Mouse (Mus musculus) MEL (cell line): ENCODE results near the gene Sez6l2. TPM values are rescaled to one million over a fixed set of nuclear protein-coding genes. Genes with fewer than 3 reads are reported as not detected.

Experiments used
- DNase-seq: peaks from one replicate; pipeline ENCODE4 v3.0.0; 2011; ENCODE audit warnings: low read depth, low spot score
- H3K27ac ChIP-seq: 2 replicates; pipeline ENCODE4 v1.5.1; 2012; ENCODE audit warnings: low read depth, mild to moderate bottlenecking, control low read depth, low read length, moderate library complexity; ENCODE audit not compliant: control insufficient read depth
- H3K27me3 ChIP-seq, 2 experiments: fragments of 150-350 bp in 1 of 2; sonication (generic) in 1 of 2; 2 replicates each; pipeline ENCODE4 v1.6.1; 2012; ENCODE audit warnings: low read length in 2 of 2, mild to moderate bottlenecking in 2 of 2, improper control_type of control experiment in 1 of 2, moderate library complexity in 1 of 2; ENCODE audit not compliant: insufficient read depth in 2 of 2, control insufficient read depth in 1 of 2
- H3K36me3 ChIP-seq, 2 experiments: 2 replicates each; pipeline ENCODE4 v1.6.1; 2012 to 2014; ENCODE audit warnings: low read length in 2 of 2, improper control_type of control experiment in 1 of 2, inconsistent platforms in 1 of 2, mild to moderate bottlenecking in 1 of 2; ENCODE audit not compliant: insufficient read depth in 2 of 2, control insufficient read depth in 1 of 2
- H3K4me1 ChIP-seq, 2 experiments: fragments of 150-350 bp in 1 of 2; sonication (generic) in 1 of 2; 2 replicates each; pipeline ENCODE4 v1.6.1; 2012; ENCODE audit warnings: low read length in 2 of 2, improper control_type of control experiment in 1 of 2, mild to moderate bottlenecking in 1 of 2; ENCODE audit not compliant: insufficient read depth in 2 of 2, control insufficient read depth in 1 of 2
- H3K4me3 ChIP-seq, 2 experiments: fragments of 150-350 bp in 1 of 2; sonication (generic) in 1 of 2; 2 replicates each; pipeline ENCODE4 v1.5.1; 2012; ENCODE audit warnings: low read depth in 2 of 2, low read length in 2 of 2, mild to moderate bottlenecking in 2 of 2, moderate library complexity in 2 of 2, control low read depth in 1 of 2, improper control_type of control experiment in 1 of 2; ENCODE audit not compliant: control insufficient read depth in 1 of 2, insufficient read depth in 1 of 2
- H3K79me2 ChIP-seq: 2 replicates; pipeline ENCODE4 v1.6.1; 2012; ENCODE audit warnings: mild to moderate bottlenecking, low read length, moderate library complexity; ENCODE audit not compliant: control insufficient read depth, poor library complexity, insufficient read depth
- H3K9ac ChIP-seq: 2 replicates; pipeline ENCODE4 v1.6.1; 2012; ENCODE audit warnings: low read depth, mild to moderate bottlenecking, control low read depth, low read length, moderate library complexity; ENCODE audit not compliant: control insufficient read depth, poor library complexity, severe bottlenecking
- H3K9me3 ChIP-seq: fragments of 150-350 bp; sonication (generic); replicated peaks from 2 replicates; pipeline ENCODE4 v1.6.1; 2012; ENCODE audit warnings: mild to moderate bottlenecking, low read length, improper control_type of control experiment, moderate library complexity; ENCODE audit not compliant: insufficient read depth
- BHLHE40 ChIP-seq: IDR thresholded peaks from 2 replicates; pipeline ENCODE4 v1.6.1; 2012; ENCODE audit warnings: low read depth, mild to moderate bottlenecking, inconsistent platforms, low read length, improper control_type of control experiment, borderline replicate concordance
- CHD2 ChIP-seq: IDR thresholded peaks from 2 replicates; pipeline ENCODE4 v1.6.1; 2011; ENCODE audit warnings: low read length, improper control_type of control experiment
- CTCF ChIP-seq, 3 experiments: IDR thresholded peaks in 2 of 3; conservative IDR thresholded peaks in 1 of 3; 2 replicates each; pipeline ENCODE4 v1.5.1; 2011 to 2012; ENCODE audit warnings: low read length in 3 of 3, low read depth in 2 of 3, mild to moderate bottlenecking in 2 of 3, improper control_type of control experiment in 1 of 3, inconsistent platforms in 1 of 3, mixed read lengths in 1 of 3, moderate library complexity in 1 of 3; ENCODE audit not compliant: control insufficient read depth in 1 of 3, insufficient read depth in 1 of 3, poor library complexity in 1 of 3, severe bottlenecking in 1 of 3
- E2F4 ChIP-seq: IDR thresholded peaks from 2 replicates; pipeline ENCODE4 v1.6.1; 2011; ENCODE audit warnings: low read depth, low read length, improper control_type of control experiment, borderline replicate concordance
- ELF1 ChIP-seq: IDR thresholded peaks from 2 replicates; pipeline ENCODE4 v1.6.1; 2014; ENCODE audit warnings: low read depth, mild to moderate bottlenecking, inconsistent platforms, low read length, improper control_type of control experiment, moderate library complexity
- EP300 ChIP-seq, 2 experiments: IDR thresholded peaks; 2 replicates each; pipeline ENCODE4 v1.6.1; 2011; ENCODE audit warnings: improper control_type of control experiment in 2 of 2, low read length in 2 of 2, low read depth in 1 of 2, mild to moderate bottlenecking in 1 of 2
- ETS1 ChIP-seq: IDR thresholded peaks from 2 replicates; pipeline ENCODE4 v1.6.1; 2012; ENCODE audit warnings: low read depth, mild to moderate bottlenecking, inconsistent platforms, low read length, improper control_type of control experiment, moderate library complexity
- GABPA ChIP-seq: IDR thresholded peaks from 2 replicates; pipeline ENCODE4 v1.6.1; 2012; ENCODE audit warnings: low read depth, mild to moderate bottlenecking, inconsistent platforms, low read length, improper control_type of control experiment, moderate library complexity
- HCFC1 ChIP-seq: IDR thresholded peaks from 2 replicates; pipeline ENCODE4 v1.6.1; 2012; ENCODE audit warnings: low read depth, mild to moderate bottlenecking, inconsistent platforms, low read length, improper control_type of control experiment, moderate library complexity
- JUND ChIP-seq: IDR thresholded peaks from 2 replicates; pipeline ENCODE4 v1.6.1; 2011; ENCODE audit warnings: low read depth, mild to moderate bottlenecking, improper control_type of control experiment, low read length
- KAT2A ChIP-seq: conservative IDR thresholded peaks from 2 replicates; pipeline ENCODE4 v1.6.1; 2012; ENCODE audit warnings: low read depth, low read length, improper control_type of control experiment, inconsistent platforms
- MAZ ChIP-seq: IDR thresholded peaks from 2 replicates; pipeline ENCODE4 v1.6.1; 2012; ENCODE audit warnings: low read depth, mild to moderate bottlenecking, inconsistent platforms, low read length, improper control_type of control experiment
- MYC ChIP-seq: IDR thresholded peaks from 2 replicates; pipeline ENCODE4 v1.6.1; 2011; ENCODE audit warnings: low read depth, mild to moderate bottlenecking, low read length, improper control_type of control experiment, moderate library complexity
- POLR2A ChIP-seq, 2 experiments: IDR thresholded peaks; 2 replicates each; pipeline ENCODE4 v1.6.1; 2011 to 2012; ENCODE audit warnings: low read length in 2 of 2, mild to moderate bottlenecking in 2 of 2, control low read depth in 1 of 2, improper control_type of control experiment in 1 of 2, low read depth in 1 of 2, moderate library complexity in 1 of 2; ENCODE audit not compliant: control insufficient read depth in 1 of 2, insufficient read depth in 1 of 2, poor library complexity in 1 of 2
- POLR2AphosphoS2 ChIP-seq: IDR thresholded peaks from 2 replicates; pipeline ENCODE4 v1.6.1; 2011; ENCODE audit warnings: low read length, improper control_type of control experiment
- RAD21 ChIP-seq: IDR thresholded peaks from 2 replicates; pipeline ENCODE4 v1.6.1; 2011; ENCODE audit warnings: mild to moderate bottlenecking, low read depth, low read length, improper control_type of control experiment
- SMC3 ChIP-seq: IDR thresholded peaks from 2 replicates; pipeline ENCODE4 v1.6.1; 2011; ENCODE audit warnings: low read depth, low read length, improper control_type of control experiment
- TAL1 ChIP-seq: IDR thresholded peaks from 2 replicates; pipeline ENCODE4 v1.6.1; 2012; ENCODE audit warnings: mild to moderate bottlenecking, inconsistent platforms, low read length, moderate library complexity, mixed read lengths
- TBP ChIP-seq: IDR thresholded peaks from 2 replicates; pipeline ENCODE4 v1.8.0; 2011; ENCODE audit warnings: low read depth, low read length, improper control_type of control experiment
- UBTF ChIP-seq: IDR thresholded peaks from 2 replicates; pipeline ENCODE4 v1.6.1; 2012; ENCODE audit warnings: low read depth, mild to moderate bottlenecking, inconsistent platforms, low read length, improper control_type of control experiment, moderate library complexity, borderline replicate concordance; ENCODE audit not compliant: insufficient read depth
- USF2 ChIP-seq, 2 experiments: IDR thresholded peaks; 2 replicates each; pipeline ENCODE4 v1.6.1; 2011 to 2012; ENCODE audit warnings: improper control_type of control experiment in 2 of 2, low read length in 2 of 2, borderline replicate concordance in 1 of 2, inconsistent platforms in 1 of 2, low read depth in 1 of 2, mild to moderate bottlenecking in 1 of 2; ENCODE audit not compliant: insufficient read depth in 1 of 2
- ZC3H11A ChIP-seq: IDR thresholded peaks from 2 replicates; pipeline ENCODE4 v1.6.1; 2012; ENCODE audit warnings: low read depth, mild to moderate bottlenecking, inconsistent platforms, low read length, improper control_type of control experiment
- polyA plus RNA-seq, 2 experiments: library from polyadenylated mRNA; stranded (reverse) in 1 of 2; unstranded in 1 of 2; fragments of >175 nt in 1 of 2; fragments of >200 nt in 1 of 2; gene quantifications; 2 replicates each; pipeline versions ENCODE4 v1.2.1 to v1.2.4; 2012; ENCODE audit warnings: low replicate concordance in 2 of 2, low read depth in 1 of 2; ENCODE audit not compliant: insufficient read length in 2 of 2, insufficient read depth in 1 of 2, missing spikeins in 1 of 2
- total RNA-seq: library from RNA; depleted of rRNA; stranded (reverse); fragments of 300-350 nt; gene quantifications from 2 replicates; pipeline ENCODE4 v1.2.3, GENCODE M21; 2012

Sez6l2 gene
- total and polyA plus RNA-seq, 3 experiments: 2.0 to 6.1 TPM; not detected in 1

DNA sequence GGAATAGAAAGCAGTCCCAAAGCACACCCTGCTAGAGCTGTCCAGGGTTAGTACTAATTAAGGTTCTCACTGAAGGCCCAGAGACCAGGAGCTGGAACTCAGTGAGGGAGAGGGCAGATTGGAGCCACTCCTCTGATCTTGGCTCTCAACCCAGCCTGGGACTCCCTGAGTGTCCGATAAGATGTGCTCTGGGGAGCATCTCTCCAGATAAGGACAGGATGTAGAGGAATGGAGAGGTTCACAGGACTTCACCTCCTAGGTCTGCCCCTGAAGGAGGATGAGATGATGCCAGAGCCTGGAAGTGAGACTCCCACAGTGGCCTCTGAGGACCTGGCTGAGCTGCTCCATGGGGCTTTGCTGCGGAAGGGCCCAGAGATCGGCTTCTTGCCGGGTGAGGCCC is 1.4 kb downstream of the Sez6l2 start:
- Histone ChIP-seq H3K36me3 (no peaks in the 10 kb centered on the region), H3K79me2 (no peaks in the 10 kb centered on the region), H3K9me3 (no peaks in the 10 kb centered on the region), H3K9ac (no peak overlapping the region), H3K4me1 (peaks cover 0 to 9% of the 10 kb centered on the region in 2 experiments; a peak in 2 of 4 replicates)
- no peak for DNase-seq
- no peak for TF ChIP-seq EP300 (IDR thresholded peaks at IDR 0.05; ENCODE audit: low read depth in 1 of 2, low read length in 2 of 2)
- no peak for TF ChIP-seq POLR2A (IDR thresholded peaks at IDR 0.05; ENCODE audit: control insufficient read depth in 1 of 2, insufficient read depth in 1 of 2, low read depth in 1 of 2, low read length in 2 of 2, poor library complexity in 1 of 2)
- no peak for TF ChIP-seq USF2 (IDR thresholded peaks at IDR 0.05; ENCODE audit: borderline replicate concordance in 1 of 2, insufficient read depth in 1 of 2, low read depth in 1 of 2, low read length in 2 of 2)
- TF ChIP-seq SMC3: no peak
- TF ChIP-seq UBTF: no peak
- TF ChIP-seq TBP: no peak
- TF ChIP-seq, all 39 proteins: peak for 0
- Histone ChIP-seq H3K27me3 (no peaks in the 10 kb centered on the region), H3K27ac (no peak overlapping the region), H3K4me3 (no peak overlapping the region)

DNA sequence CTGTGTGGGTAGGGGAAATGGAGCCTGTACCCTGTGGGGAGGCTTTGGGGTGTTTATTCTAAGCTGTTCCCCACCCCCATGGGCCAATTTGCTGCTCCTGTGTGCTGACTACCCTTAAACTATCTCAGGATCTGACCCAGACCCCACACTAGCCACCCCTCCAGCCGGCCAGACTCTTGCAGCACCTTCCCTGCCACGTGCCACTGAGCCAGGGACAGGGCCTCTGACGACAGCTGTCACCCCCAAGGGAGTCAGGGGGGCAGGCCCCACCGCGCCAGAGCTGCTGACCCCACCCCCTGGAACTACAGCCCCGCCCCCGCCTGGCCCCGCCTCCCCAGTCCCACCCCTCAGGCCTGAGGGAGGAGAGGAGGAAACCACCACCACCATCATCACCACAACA is 2.3 kb downstream of the Sez6l2 start:
- TF ChIP-seq RAD21: no peak
- H3K4me3 ChIP-seq: no peak overlapping the region
- no peaks in the 10 kb centered on the region for H3K9me3 ChIP-seq
- no peaks in the 10 kb centered on the region for H3K36me3 ChIP-seq
- H3K9ac ChIP-seq: no peak overlapping the region
- DNase-seq: no peak
- peaks cover 0 to 9% of the 10 kb centered on the region in 2 experiments; a peak in 2 of 4 replicates for H3K4me1 ChIP-seq
- H3K27ac ChIP-seq: no peak overlapping the region
- H3K27me3 ChIP-seq: no peaks in the 10 kb centered on the region
- H3K79me2 ChIP-seq: no peaks in the 10 kb centered on the region

DNA sequence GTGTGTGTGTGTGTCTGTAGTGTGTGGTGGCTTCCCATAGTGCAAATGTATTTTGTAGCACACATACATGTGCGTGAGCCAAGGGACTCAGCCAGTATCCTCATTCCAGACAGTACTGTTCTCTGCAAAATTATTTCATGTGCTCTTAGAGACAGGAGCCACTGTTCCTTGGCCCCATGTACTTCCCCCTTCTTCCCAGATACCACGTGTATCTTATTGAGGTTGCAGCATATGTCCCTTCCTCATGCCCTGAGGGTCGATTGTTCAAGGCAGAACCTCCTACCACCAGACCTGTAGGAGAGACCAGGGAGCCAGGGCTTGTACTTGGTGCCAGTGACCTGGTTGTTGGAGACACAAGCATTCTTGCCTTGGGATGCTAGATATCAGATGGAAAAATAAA is 4.8 kb downstream of the Sez6l2 start:
- Histone ChIP-seq H3K4me3 (no peak overlapping the region), H3K79me2 (no peaks in the 10 kb centered on the region), H3K4me1 (peaks cover 6 to 12% of the 10 kb centered on the region in 2 experiments), H3K9me3 (no peaks in the 10 kb centered on the region), H3K36me3 (peaks cover 0 to 9% of the 10 kb centered on the region in 2 experiments; a peak in 2 of 4 replicates), H3K27ac (no peak overlapping the region), H3K27me3 (no peaks in the 10 kb centered on the region), H3K9ac (no peak overlapping the region)
- no peak for DNase-seq
- TF ChIP-seq POLR2AphosphoS2 (no peak), UBTF (no peak), USF2 (IDR thresholded peaks at IDR 0.05; ENCODE audit: borderline replicate concordance in 1 of 2, insufficient read depth in 1 of 2, low read depth in 1 of 2, low read length in 2 of 2) (no peak), KAT2A (no peak), JUND (no peak), SMC3 (no peak), ELF1 (no peak), TAL1 (no peak), CTCF (IDR thresholded peaks at IDR 0.05 in 2 of 3, conservative IDR thresholded peaks at IDR 0.05 in 1 of 3; ENCODE audit: control insufficient read depth in 1 of 3, insufficient read depth in 1 of 3, low read depth in 2 of 3, low read length in 3 of 3, poor library complexity in 1 of 3, severe bottlenecking in 1 of 3) (no peak), E2F4 (no peak), MYC (no peak), ETS1 (no peak), GABPA (no peak), ZC3H11A (no peak), CHD2 (no peak), HCFC1 (no peak), EP300 (IDR thresholded peaks at IDR 0.05; ENCODE audit: low read depth in 1 of 2, low read length in 2 of 2) (no peak), MAZ (no peak), BHLHE40 (no peak)
